Mouse (Mus musculus) CH12.LX (cell line): ENCODE results near the gene Kcnip4. TPM values are rescaled to one million over a fixed set of nuclear protein-coding genes. Genes with fewer than 3 reads are reported as not detected.
A peak's percentile ranks its signal among the peaks of the same experiment; 100 is the strongest.

Experiments
- DNase-seq: peaks from one replicate; pipeline ENCODE4 v3.0.0-alpha.2; 2013; ENCODE audit errors: extremely low read depth
- H3K27ac ChIP-seq: 2 replicates; pipeline ENCODE4 v1.5.1; 2012; ENCODE audit warnings: low read depth, mild to moderate bottlenecking, control low read depth, moderate library complexity; ENCODE audit not compliant: insufficient read depth
- H3K27me3 ChIP-seq: replicated peaks from 2 replicates; pipeline ENCODE3; 2012; ENCODE audit warnings: inconsistent platforms
- H3K36me3 ChIP-seq, 2 experiments: replicated peaks in 1 of 2; 2 replicates each; pipeline versions ENCODE3 to v1.6.1; 2012; ENCODE audit warnings: inconsistent platforms in 1 of 2, low read length in 1 of 2, mild to moderate bottlenecking in 1 of 2, mixed read lengths in 1 of 2, moderate library complexity in 1 of 2; ENCODE audit not compliant: control insufficient read depth in 1 of 2, insufficient read depth in 1 of 2
- H3K4me1 ChIP-seq, 2 experiments: 2 replicates each; pipeline ENCODE4 v1.6.1; 2012; ENCODE audit warnings: inconsistent platforms in 1 of 2, moderate library complexity in 1 of 2; ENCODE audit not compliant: insufficient read depth in 2 of 2, control insufficient read depth in 1 of 2
- H3K4me2 ChIP-seq: 2 replicates; pipeline ENCODE4 v1.6.1; 2012; ENCODE audit warnings: low read depth, mild to moderate bottlenecking, control low read depth; ENCODE audit not compliant: poor library complexity, insufficient read depth, severe bottlenecking
- H3K4me3 ChIP-seq, 3 experiments: fragments of 150-350 bp in 1 of 3; sonication (generic) in 1 of 3; replicated peaks in 1 of 3; 2 replicates each; pipeline versions ENCODE3 to v1.5.1; 2011 to 2012; ENCODE audit warnings: low read depth in 2 of 3, low read length in 2 of 3, mild to moderate bottlenecking in 2 of 3, moderate library complexity in 2 of 3, control low read depth in 1 of 3, improper control_type of control experiment in 1 of 3, inconsistent platforms in 1 of 3, mixed read lengths in 1 of 3; ENCODE audit not compliant: poor library complexity in 1 of 3
- H3K79me2 ChIP-seq: replicated peaks from 2 replicates; pipeline ENCODE4 v1.6.1; 2012; ENCODE audit warnings: mild to moderate bottlenecking, moderate library complexity; ENCODE audit not compliant: control insufficient read depth, poor library complexity, insufficient read depth, severe bottlenecking; ENCODE audit errors: extremely low read depth
- H3K9ac ChIP-seq: 2 replicates; pipeline ENCODE4 v1.6.1; 2012; ENCODE audit warnings: low read depth, mild to moderate bottlenecking, control low read depth, moderate library complexity; ENCODE audit not compliant: insufficient read depth
- H3K9me3 ChIP-seq: replicated peaks from 2 replicates; pipeline ENCODE3; 2012; ENCODE audit warnings: low read length, inconsistent platforms, mixed read lengths
- CHD2 ChIP-seq: IDR thresholded peaks from 2 replicates; pipeline ENCODE4 v1.6.1; 2011; ENCODE audit warnings: low read length, improper control_type of control experiment
- CTCF ChIP-seq, 2 experiments: IDR thresholded peaks in 1 of 2; conservative IDR thresholded peaks in 1 of 2; 2 replicates each; pipeline ENCODE4 v1.5.1; 2011 to 2012; ENCODE audit warnings: low read depth in 2 of 2, low read length in 2 of 2, improper control_type of control experiment in 1 of 2, inconsistent platforms in 1 of 2, mild to moderate bottlenecking in 1 of 2, moderate library complexity in 1 of 2
- E2F4 ChIP-seq: IDR thresholded peaks from 2 replicates; pipeline ENCODE4 v1.6.1; 2011; ENCODE audit warnings: low read depth, low read length, improper control_type of control experiment; ENCODE audit not compliant: insufficient replicate concordance
- ETS1 ChIP-seq: conservative IDR thresholded peaks from 2 replicates; pipeline ENCODE4 v1.6.1; 2012; ENCODE audit warnings: low read depth, mild to moderate bottlenecking, inconsistent platforms, low read length, improper control_type of control experiment, moderate library complexity
- GABPA ChIP-seq: IDR thresholded peaks from 2 replicates; pipeline ENCODE4 v1.6.1; 2012; ENCODE audit warnings: low read depth, low read length, improper control_type of control experiment, inconsistent platforms; ENCODE audit not compliant: insufficient replicate concordance
- IRF4 ChIP-seq: IDR thresholded peaks from 2 replicates; pipeline ENCODE4 v1.6.1; 2014; ENCODE audit warnings: low read depth, mild to moderate bottlenecking, inconsistent platforms, low read length, improper control_type of control experiment
- JUN ChIP-seq: IDR thresholded peaks from 2 replicates; pipeline ENCODE4 v1.6.1; 2011; ENCODE audit warnings: low read depth, mild to moderate bottlenecking, low read length, improper control_type of control experiment, moderate library complexity; ENCODE audit not compliant: insufficient read depth
- JUND ChIP-seq: conservative IDR thresholded peaks from 2 replicates; pipeline ENCODE4 v1.6.1; 2011; ENCODE audit warnings: low read depth, low read length, improper control_type of control experiment
- KAT2A ChIP-seq: IDR thresholded peaks from 2 replicates; pipeline ENCODE4 v1.6.1; 2012; ENCODE audit warnings: low read length, improper control_type of control experiment, inconsistent platforms; ENCODE audit not compliant: insufficient replicate concordance
- MAFK ChIP-seq: IDR thresholded peaks from 2 replicates; pipeline ENCODE4 v1.6.1; 2011; ENCODE audit warnings: low read length, improper control_type of control experiment; ENCODE audit not compliant: insufficient replicate concordance
- MAZ ChIP-seq: IDR thresholded peaks from 2 replicates; pipeline ENCODE4 v1.6.1; 2012; ENCODE audit warnings: low read depth, mild to moderate bottlenecking, inconsistent platforms, low read length, improper control_type of control experiment, moderate library complexity
- MEF2A ChIP-seq: IDR thresholded peaks from 2 replicates; pipeline ENCODE4 v1.6.1; 2014; ENCODE audit warnings: low read depth, mild to moderate bottlenecking, inconsistent platforms, low read length, improper control_type of control experiment, borderline replicate concordance
- MXI1 ChIP-seq: IDR thresholded peaks from 2 replicates; pipeline ENCODE4 v1.6.1; 2011; ENCODE audit warnings: mild to moderate bottlenecking, low read depth, low read length, improper control_type of control experiment
- MYC ChIP-seq: IDR thresholded peaks from 2 replicates; pipeline ENCODE4 v1.6.1; 2011; ENCODE audit warnings: low read depth, mild to moderate bottlenecking, improper control_type of control experiment, low read length
- NELFE ChIP-seq: IDR thresholded peaks from 2 replicates; pipeline ENCODE4 v1.6.1; 2011; ENCODE audit warnings: low read depth, low read length, improper control_type of control experiment
- NRF1 ChIP-seq: IDR thresholded peaks from 2 replicates; pipeline ENCODE4 v1.6.1; 2014; ENCODE audit warnings: low read depth, mild to moderate bottlenecking, inconsistent platforms, low read length, improper control_type of control experiment, moderate library complexity
- POLR2AphosphoS2 ChIP-seq: IDR thresholded peaks from 2 replicates; pipeline ENCODE4 v1.6.1; 2011; ENCODE audit warnings: low read depth, low read length, improper control_type of control experiment
- RAD21 ChIP-seq: IDR thresholded peaks from 2 replicates; pipeline ENCODE4 v1.6.1; 2011; ENCODE audit warnings: low read depth, mild to moderate bottlenecking, low read length, improper control_type of control experiment, moderate library complexity
- RCOR1 ChIP-seq: conservative IDR thresholded peaks from 2 replicates; pipeline ENCODE4 v1.6.1; 2012; ENCODE audit warnings: low read depth, mild to moderate bottlenecking, inconsistent platforms, low read length, improper control_type of control experiment
- SIN3A ChIP-seq: IDR thresholded peaks from 2 replicates; pipeline ENCODE4 v1.6.1; 2012; ENCODE audit warnings: low read length, improper control_type of control experiment, inconsistent platforms
- SMC3 ChIP-seq: IDR thresholded peaks from 2 replicates; pipeline ENCODE4 v1.6.1; 2011; ENCODE audit warnings: low read depth, low read length, improper control_type of control experiment
- TBP ChIP-seq: conservative IDR thresholded peaks from 2 replicates; pipeline ENCODE4 v1.6.1; 2011; ENCODE audit warnings: low read depth, low read length, improper control_type of control experiment
- TCF12 ChIP-seq: IDR thresholded peaks from 2 replicates; pipeline ENCODE4 v1.6.1; 2014; ENCODE audit warnings: low read depth, mild to moderate bottlenecking, inconsistent platforms, low read length, improper control_type of control experiment
- UBTF ChIP-seq: IDR thresholded peaks from 2 replicates; pipeline ENCODE4 v1.6.1; 2012; ENCODE audit warnings: low read depth, mild to moderate bottlenecking, inconsistent platforms, low read length, improper control_type of control experiment, moderate library complexity
- ZC3H11A ChIP-seq: IDR thresholded peaks from 2 replicates; pipeline ENCODE4 v1.6.1; 2012; ENCODE audit warnings: low read depth, mild to moderate bottlenecking, inconsistent platforms, low read length, improper control_type of control experiment
- ZKSCAN1 ChIP-seq: IDR thresholded peaks from 2 replicates; pipeline ENCODE4 v1.6.1; 2012; ENCODE audit warnings: low read depth, inconsistent platforms, low read length, improper control_type of control experiment, borderline replicate concordance
- ZMIZ1 ChIP-seq: IDR thresholded peaks from 2 replicates; pipeline ENCODE4 v1.6.1; 2012; ENCODE audit warnings: low read depth, mild to moderate bottlenecking, inconsistent platforms, low read length, improper control_type of control experiment
- ZNF384 ChIP-seq: IDR thresholded peaks from 2 replicates; pipeline ENCODE4 v1.6.1; 2012; ENCODE audit warnings: low read depth, low read length, improper control_type of control experiment, inconsistent platforms
- dilution Hi-C: fragments of 300-500 bp; cut with MboI; formaldehyde crosslinking; loops from 2 replicates; pipeline ENCODE4 v1.14.3; 2020; ENCODE audit warnings: low sequenced_read_pairs; ENCODE audit not compliant: extremely low pct_unique_long_range_greater_than_20kb, extremely low pct_ligation_motif_present
- in situ Hi-C: fragments of 300-500 bp; cut with MboI; formaldehyde crosslinking; loops from 3 replicates; pipeline ENCODE4 v1.14.3; 2019; ENCODE audit warnings: low sequenced_read_pairs, low pct_ligation_motif_present, low pct_unique_long_range_greater_than_20kb, mixed read lengths
- polyA plus RNA-seq: library from polyadenylated mRNA; unstranded; fragments of >175 nt; gene quantifications from 2 replicates; pipeline ENCODE4 v1.2.1, GENCODE M21; 2012; ENCODE audit warnings: low read depth; ENCODE audit not compliant: insufficient read length
- total RNA-seq, 2 experiments: library from RNA; depleted of rRNA; stranded (reverse); fragments of 300-350 nt in 1 of 2; fragments of >200 nt in 1 of 2; gene quantifications; 2 replicates each; pipeline ENCODE4 v1.2.3; 2012 to 2014

The Kcnip4 gene
- total and polyA plus RNA-seq, 3 experiments = 0.80 TPM; not detected in 2

- TF ChIP-seq RAD21 (peak; percentile 51), ETS1 (no peak), ZMIZ1 (no peak), JUN (no peak), TCF12 (no peak), NELFE (no peak), KAT2A (no peak), GABPA (no peak), SMC3 (peak; percentile 17; the same call in 1 of the 2 replicates), ZKSCAN1 (no peak), E2F4 (no peak), MEF2A (no peak), CTCF (conservative IDR thresholded peaks at IDR 0.05 in 1 of 2, IDR thresholded peaks at IDR 0.05 in 1 of 2; ENCODE audit: low read depth in 2 of 2, low read length in 2 of 2) (peak; percentile 21 to 59; a peak in 3 of 4 replicates), MAFK (no peak), ZNF384 (no peak), ZC3H11A (no peak), SIN3A (no peak), CHD2 (no peak), MYC (no peak)
- Histone ChIP-seq H3K27ac (no peak overlapping the region), H3K9me3 (peaks cover 13% of the 10 kb centered on the region), H3K9ac (no peak overlapping the region), H3K36me3 (no peaks in the 10 kb centered on the region), H3K79me2 (no peaks in the 10 kb centered on the region), H3K4me3 (no peak overlapping the region), H3K4me2 (no peak overlapping the region), H3K4me1 (no peaks in the 10 kb centered on the region), H3K27me3 (no peaks in the 10 kb centered on the region)
- in situ Hi-C loops = loop anchor here (25.0 kb wide), 1 partner anchor 247 kb away; no protein-coding TSS in a partner anchor
- dilution Hi-C loops = no loop called here
- peak; percentile 30 for DNase-seq
Measured at GRCm38 (mm10) chr5:49090122-49090680, 434.5 kb downstream of the Kcnip4 start.

GRCm38 (mm10) chr5:49065646-49066045, 459.1 kb downstream of the Kcnip4 start:
- Histone ChIP-seq H3K4me1 (no peaks in the 10 kb centered on the region), H3K4me3 (no peak overlapping the region), H3K9ac (no peak overlapping the region), H3K79me2 (no peaks in the 10 kb centered on the region), H3K4me2 (no peak overlapping the region), H3K9me3 (peaks cover 19% of the 10 kb centered on the region), H3K27me3 (no peaks in the 10 kb centered on the region), H3K36me3 (no peaks in the 10 kb centered on the region), H3K27ac (no peak overlapping the region)
- no peak for DNase-seq
- TF ChIP-seq MXI1 = no peak
- no peak for TF ChIP-seq MYC
- TF ChIP-seq SIN3A = no peak
- TF ChIP-seq JUND = no peak
- no peak for TF ChIP-seq RCOR1
- TF ChIP-seq POLR2AphosphoS2 = no peak
- TF ChIP-seq GABPA = no peak
- no peak for TF ChIP-seq JUN
- TF ChIP-seq TBP = no peak
- no peak for TF ChIP-seq MAZ
- no peak for TF ChIP-seq ZC3H11A
- TF ChIP-seq ZNF384 = no peak
- no peak for TF ChIP-seq IRF4
- no peak for TF ChIP-seq UBTF
- TF ChIP-seq CTCF (conservative IDR thresholded peaks at IDR 0.05 in 1 of 2, IDR thresholded peaks at IDR 0.05 in 1 of 2; ENCODE audit: low read depth in 2 of 2, low read length in 2 of 2) = no peak
- no peak for TF ChIP-seq NRF1
- in situ Hi-C loops = no loop called here
- dilution Hi-C loops = no loop called here
